Mouse (Mus musculus) forebrain, embryonic 13.5 days (tissue): ENCODE data around the gene Utp6. TPM values are rescaled to one million over a fixed set of nuclear protein-coding genes. Genes with fewer than 3 reads are reported as not detected.
"Not testable (repeated sequence)": the region's sequence is repeated elsewhere in the genome, so short reads cannot be mapped to it uniquely, and the experiment has no call there.

Experiments used
- ATAC-seq: fragments of 200-750 bp; cut with Nextera tagmentation; 2 replicates; pipeline ENCODE4 v1.8.0; 2017
- H3K27ac ChIP-seq: fragments of 300-500 bp; sonication (generic); 2 replicates; pipeline ENCODE4 v1.5.1; 2015; ENCODE audit warnings: inconsistent platforms, mild to moderate bottlenecking, moderate library complexity
- H3K27me3 ChIP-seq: fragments of 300-500 bp; sonication (generic); 2 replicates; pipeline ENCODE4 v1.6.1; 2015; ENCODE audit warnings: mild to moderate bottlenecking, inconsistent platforms
- H3K36me3 ChIP-seq: fragments of 300-500 bp; sonication (generic); 2 replicates; pipeline ENCODE4 v1.6.1; 2015; ENCODE audit warnings: mild to moderate bottlenecking, inconsistent platforms; ENCODE audit not compliant: poor library complexity, severe bottlenecking
- H3K4me1 ChIP-seq: fragments of 300-500 bp; sonication (generic); 2 replicates; pipeline ENCODE4 v1.6.1; 2015; ENCODE audit warnings: inconsistent platforms
- H3K4me2 ChIP-seq: fragments of 300-500 bp; sonication (generic); 2 replicates; pipeline ENCODE4 v1.6.1; 2015; ENCODE audit warnings: inconsistent platforms, mild to moderate bottlenecking, moderate library complexity
- H3K4me3 ChIP-seq: fragments of 300-500 bp; sonication (generic); 2 replicates; pipeline ENCODE4 v1.5.1; 2015; ENCODE audit warnings: mild to moderate bottlenecking, inconsistent platforms
- H3K9ac ChIP-seq: fragments of 300-500 bp; sonication (generic); 2 replicates; pipeline ENCODE4 v1.6.1; 2015; ENCODE audit warnings: mild to moderate bottlenecking, inconsistent platforms
- H3K9me3 ChIP-seq: fragments of 300-500 bp; sonication (generic); replicated peaks from 2 replicates; pipeline ENCODE4 v1.6.1; 2016; ENCODE audit warnings: inconsistent platforms
- WGBS: fragments of 180-500 bp; shearing (Covaris S2); methylation state at CpG from one replicate; pipeline ENCODE4 v1.1.7; 2015; 5-methylcytosine and 5-hydroxymethylcytosine counted together
- polyA plus RNA-seq: library from polyadenylated mRNA; unstranded; fragments of >200 nt; fragmentation: Nextera tagmentation; extraction: Ambion mirVana; gene quantifications from 2 replicates; pipeline ENCODE4 v1.2.1, GENCODE M21; 2015

Gene Utp6
- polyA plus RNA-seq = 58.1 and 62.3 TPM in 2 replicates

- peaks cover 28% of the 10 kb centered on the region for H3K4me1 ChIP-seq
- peak within 1 kb of the TSS; percentile 69 for H3K4me3 ChIP-seq
- H3K9ac ChIP-seq = peak within 1 kb of the TSS; percentile 69
- ATAC-seq = peak; percentile 95
- WGBS = under 1% methylated on average over 46 of the region's 46 CpGs
- no peaks in the 10 kb centered on the region for H3K27me3 ChIP-seq
- H3K36me3 ChIP-seq = peaks cover 25% of the 10 kb centered on the region
- peak within 1 kb of the TSS; percentile 65 for H3K4me2 ChIP-seq
- no peaks in the 10 kb centered on the region for H3K9me3 ChIP-seq
- no peak within 1 kb of the TSS; the same call in 1 of the 2 replicates for H3K27ac ChIP-seq
These were observed at the start of gene Utp6 for GRCm38 (mm10) chr11:79962125-79962876. Gene Utp6, minus strand, starts transcription at chr11:79962390.

DNA sequence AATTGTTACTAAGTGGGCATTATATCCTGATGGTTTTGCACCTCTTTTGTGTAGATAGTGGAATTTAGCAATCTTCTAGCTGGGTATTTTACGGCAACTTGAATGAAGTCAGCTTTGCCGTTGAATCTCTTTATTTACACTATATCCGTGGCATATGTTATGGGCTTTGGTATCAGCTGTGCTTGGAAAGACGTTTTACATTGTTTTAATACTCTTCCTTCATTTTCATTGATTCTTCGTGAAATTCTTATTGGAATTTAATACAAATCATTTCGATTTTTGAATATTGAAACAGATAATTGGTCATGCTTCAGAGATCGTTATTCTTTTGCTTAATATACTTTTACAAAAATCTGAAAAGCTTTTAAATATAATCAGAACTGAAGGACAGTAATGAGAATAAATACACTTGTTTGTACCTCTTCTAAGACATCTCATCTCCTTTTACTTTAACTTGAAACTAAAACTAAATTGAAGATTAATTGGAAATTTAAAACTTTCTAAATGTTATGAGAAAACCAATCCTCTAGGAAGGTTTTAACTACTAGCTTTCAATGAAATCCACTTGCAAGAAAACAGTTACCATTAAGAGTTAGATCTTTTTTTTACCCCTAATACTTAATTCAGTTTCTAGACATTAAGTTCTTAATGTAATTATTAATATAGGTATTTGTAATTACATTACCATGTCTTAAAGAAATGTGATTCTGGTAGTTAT lies 32.2 kb upstream of the Utp6 start:
- WGBS = 4% methylated on average over 7 of the region's 7 CpGs

DNA sequence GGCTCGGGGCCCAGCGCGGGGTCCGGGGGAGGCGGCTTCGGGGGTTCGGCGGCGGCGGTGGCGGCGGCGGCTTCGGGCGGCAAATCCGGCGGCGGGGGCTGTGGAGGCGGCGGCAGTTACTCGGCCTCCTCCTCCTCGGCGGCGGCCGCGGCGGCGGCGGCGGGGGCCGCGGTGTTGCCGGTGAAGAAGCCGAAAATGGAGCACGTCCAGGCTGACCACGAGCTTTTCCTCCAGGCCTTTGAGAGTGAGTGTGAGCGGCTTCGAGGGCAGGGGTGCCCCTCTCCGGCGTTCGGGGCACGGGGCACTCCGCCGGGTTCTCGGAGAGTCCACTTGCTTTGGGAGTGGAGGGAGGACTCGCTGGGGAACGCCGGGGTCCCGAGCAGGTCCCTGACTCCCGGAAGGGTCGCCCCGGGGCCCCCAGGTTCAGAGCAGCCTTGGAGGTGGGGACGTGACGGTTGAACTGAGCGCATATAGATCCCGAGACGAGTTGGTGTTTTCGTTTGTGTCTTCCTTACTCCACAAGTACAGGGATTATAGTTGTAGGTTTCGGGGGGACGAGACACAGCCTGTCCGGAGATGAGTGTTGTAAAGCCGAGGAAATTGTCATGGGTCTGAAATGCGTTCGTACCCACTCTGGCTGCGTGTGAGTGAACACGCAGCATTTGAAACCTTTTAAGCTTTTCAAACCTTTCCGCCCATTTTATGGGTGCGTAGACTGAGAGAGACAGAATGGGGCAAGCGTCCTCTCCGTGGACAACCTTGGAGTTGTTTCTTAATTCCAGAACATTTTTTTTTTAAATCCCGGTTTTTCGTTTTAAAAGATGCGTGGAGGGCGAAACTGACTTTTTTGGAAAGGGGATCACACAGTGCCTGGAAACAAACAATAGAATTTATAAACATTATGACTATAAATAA lies 31.4 kb upstream of the Utp6 start:
- peak overlapping the region; percentile 63 for H3K4me2 ChIP-seq
- peaks cover 22% of the 10 kb centered on the region for H3K36me3 ChIP-seq
- peak; percentile 52 for ATAC-seq
- peak overlapping the region; percentile 99 for H3K27ac ChIP-seq
- peaks cover 4% of the 10 kb centered on the region for H3K4me1 ChIP-seq
- H3K9me3 ChIP-seq = no peaks in the 10 kb centered on the region
- H3K4me3 ChIP-seq = peak overlapping the region; percentile 99
- no peaks in the 10 kb centered on the region for H3K27me3 ChIP-seq
- under 1% methylated on average over 56 of the region's 74 CpGs for WGBS
- H3K9ac ChIP-seq = peak overlapping the region; percentile 98

More for the DNA sequence above, 32.2 kb upstream of the Utp6 start:
- Histone ChIP-seq H3K36me3 (peaks cover 24% of the 10 kb centered on the region), H3K9ac (peak overlapping the region; percentile 98), H3K27ac (no peak overlapping the region), H3K4me1 (peaks cover 4% of the 10 kb centered on the region), H3K9me3 (no peaks in the 10 kb centered on the region), H3K27me3 (no peaks in the 10 kb centered on the region), H3K4me3 (peak overlapping the region; percentile 99), H3K4me2 (peak overlapping the region; percentile 63)
- ATAC-seq = no peak

DNA sequence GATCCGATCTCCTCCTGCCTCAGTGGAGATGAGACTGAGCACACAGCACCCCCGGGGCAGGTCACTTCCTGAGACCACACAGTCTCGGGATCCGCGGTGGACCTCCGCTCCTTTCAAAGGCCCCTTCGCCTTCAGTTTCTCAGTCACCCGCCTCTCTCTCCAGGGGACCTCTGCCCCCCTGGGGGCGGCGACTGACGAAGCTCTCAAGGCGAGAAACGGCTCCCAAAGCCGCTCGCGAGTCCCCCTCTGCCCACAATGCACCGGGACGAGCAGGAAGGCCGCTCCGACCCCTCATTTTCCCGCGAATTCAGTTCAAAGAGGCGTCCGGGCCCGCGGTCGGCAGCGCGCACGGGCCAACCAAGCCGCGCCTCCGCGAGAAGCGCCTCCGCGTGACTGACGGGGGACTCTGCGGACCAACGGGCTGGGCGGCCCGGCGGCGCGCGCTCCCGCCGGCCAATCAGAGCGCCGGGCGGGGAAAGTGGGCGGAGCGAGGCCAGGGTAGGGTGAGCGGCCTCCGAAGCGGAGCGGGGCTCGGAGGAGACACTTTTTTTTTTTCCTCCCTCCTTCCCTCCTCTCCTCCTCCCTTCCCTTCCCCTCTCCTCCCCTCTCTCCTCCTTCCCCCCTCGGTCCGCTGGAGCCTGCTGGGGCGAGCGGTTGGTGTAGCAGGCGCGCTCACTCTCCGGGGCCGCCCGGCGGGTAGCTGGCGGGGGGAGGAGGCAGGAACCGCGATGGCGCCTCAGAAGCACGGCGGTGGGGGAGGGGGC lies 30.6 kb upstream of the Utp6 start, which contains the start of gene Suz12:
Suz12 (plus strand) TSS at position 515 of the 764 bp plus-strand sequence.
- Histone ChIP-seq H3K4me2 (peak within 1 kb of the TSS; percentile 74), H3K27ac (peak within 1 kb of the TSS; percentile 99), H3K9me3 (no peaks in the 10 kb centered on the region), H3K36me3 (peaks cover 17% of the 10 kb centered on the region), H3K4me3 (peak within 1 kb of the TSS; percentile 99), H3K9ac (peak within 1 kb of the TSS; percentile 98), H3K4me1 (peaks cover 4% of the 10 kb centered on the region), H3K27me3 (no peaks in the 10 kb centered on the region)
- WGBS = under 1% methylated on average over 46 of the region's 74 CpGs
- peak; percentile 97 for ATAC-seq

- H3K27me3 ChIP-seq = no peaks in the 10 kb centered on the region
These were observed 29.9 kb upstream of the Utp6 start for GRCm38 (mm10) chr11:79992035-79992591.

GRCm38 (mm10) chr11:79991600-79991999 lies 29.4 kb upstream of the Utp6 start:
- Histone ChIP-seq H3K36me3 (peaks cover 7% of the 10 kb centered on the region; the same call in 1 of the 2 replicates), H3K4me3 (no peak overlapping the region), H3K9ac (no peak overlapping the region), H3K27ac (no peak overlapping the region), H3K4me1 (peaks cover 4% of the 10 kb centered on the region), H3K4me2 (no peak overlapping the region), H3K9me3 (no peaks in the 10 kb centered on the region), H3K27me3 (no peaks in the 10 kb centered on the region)
- ATAC-seq = no peak
- 93% methylated on average over 5 of the region's 5 CpGs for WGBS

More at GRCm38 (mm10) chr11:79992035-79992591, 29.9 kb upstream of the Utp6 start:
- H3K9me3 ChIP-seq = no peaks in the 10 kb centered on the region
- H3K4me2 ChIP-seq = peak overlapping the region; percentile 74
- peaks cover 4% of the 10 kb centered on the region for H3K4me1 ChIP-seq
- peak overlapping the region; percentile 99 for H3K4me3 ChIP-seq
- H3K27ac ChIP-seq = peak overlapping the region; percentile 99
- H3K36me3 ChIP-seq = peaks cover 12% of the 10 kb centered on the region
- no peak for ATAC-seq
- 31% methylated on average over 21 of the region's 21 CpGs for WGBS
- peak overlapping the region; percentile 98 for H3K9ac ChIP-seq

- H3K36me3 ChIP-seq = no peaks in the 10 kb centered on the region
- H3K9me3 ChIP-seq = no peaks in the 10 kb centered on the region
- 91% methylated on average over 2 of the region's 2 CpGs for WGBS
- H3K27me3 ChIP-seq = no peaks in the 10 kb centered on the region
- ATAC-seq = no peak
- peaks cover 1% of the 10 kb centered on the region for H3K4me1 ChIP-seq
- no peak overlapping the region for H3K27ac ChIP-seq
- H3K4me2 ChIP-seq = no peak overlapping the region
- no peak overlapping the region for H3K4me3 ChIP-seq
- H3K9ac ChIP-seq = no peak overlapping the region
These were observed 27.9 kb upstream of the Utp6 start for GRCm38 (mm10) chr11:79990120-79990519.

DNA sequence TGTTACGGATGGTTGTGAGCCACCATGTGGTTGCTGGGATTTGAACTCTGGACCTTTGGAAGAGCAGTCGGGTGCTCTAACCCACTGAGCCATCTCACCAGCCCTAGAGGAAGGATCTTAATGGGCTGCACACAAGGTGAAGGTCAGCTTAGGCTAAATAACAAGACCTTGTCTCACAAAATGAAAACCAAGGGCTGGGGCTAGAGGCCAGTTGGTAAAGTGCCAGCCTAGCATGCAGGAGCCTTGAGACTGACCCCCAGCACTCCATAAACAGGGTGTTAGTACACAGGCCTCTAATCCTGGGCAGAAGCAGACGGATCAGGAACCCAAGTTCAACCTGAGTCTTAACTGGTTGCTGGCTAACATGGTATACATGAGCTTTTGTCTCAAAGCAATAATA lies 25.7 kb upstream of the Utp6 start:
- Histone ChIP-seq H3K9ac (no peak overlapping the region), H3K4me3 (no peak overlapping the region), H3K4me1 (no peaks in the 10 kb centered on the region), H3K27ac (no peak overlapping the region), H3K36me3 (no peaks in the 10 kb centered on the region), H3K4me2 (no peak overlapping the region), H3K9me3 (no peaks in the 10 kb centered on the region), H3K27me3 (no peaks in the 10 kb centered on the region)
- 85% methylated on average over 3 of the region's 3 CpGs for WGBS
- ATAC-seq = no peak

DNA sequence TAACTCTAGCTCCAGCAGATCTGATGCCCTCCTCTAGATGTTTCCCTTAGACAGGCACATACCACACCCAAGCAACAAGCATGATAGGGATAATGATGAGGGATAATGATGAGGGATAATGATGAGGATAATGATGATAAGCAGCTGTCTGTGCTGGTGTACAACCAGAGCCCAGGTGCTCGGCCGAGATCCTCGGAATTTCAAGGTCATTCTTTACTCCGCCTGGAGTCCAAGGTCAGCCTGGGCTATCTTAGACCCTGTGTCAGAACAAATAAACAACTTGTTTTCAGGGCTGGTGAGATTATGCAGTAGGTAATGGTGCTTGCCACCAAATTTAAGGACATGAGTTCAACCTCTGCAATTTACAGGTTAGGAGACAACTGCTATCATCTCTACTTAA lies 24.7 kb upstream of the Utp6 start:
- 94% methylated on average over 4 of the region's 4 CpGs for WGBS
- no peaks in the 10 kb centered on the region for H3K9me3 ChIP-seq
- no peaks in the 10 kb centered on the region for H3K4me1 ChIP-seq
- H3K27me3 ChIP-seq = no peaks in the 10 kb centered on the region
- H3K4me2 ChIP-seq = no peak overlapping the region
- ATAC-seq = no peak
- no peaks in the 10 kb centered on the region for H3K36me3 ChIP-seq
- H3K9ac ChIP-seq = no peak overlapping the region
- no peak overlapping the region for H3K27ac ChIP-seq
- no peak overlapping the region for H3K4me3 ChIP-seq

GRCm38 (mm10) chr11:79977747-79978146 lies 15.6 kb upstream of the Utp6 start:
- H3K27ac ChIP-seq, H3K9ac ChIP-seq, H3K4me3 ChIP-seq, H3K27me3 ChIP-seq, ATAC-seq, H3K9me3 ChIP-seq, H3K4me2 ChIP-seq, H3K36me3 ChIP-seq: not testable (repeated sequence)
- WGBS = 95% methylated on average over 3 of the region's 4 CpGs
- H3K4me1 ChIP-seq = peaks cover 11% of the 10 kb centered on the region

DNA sequence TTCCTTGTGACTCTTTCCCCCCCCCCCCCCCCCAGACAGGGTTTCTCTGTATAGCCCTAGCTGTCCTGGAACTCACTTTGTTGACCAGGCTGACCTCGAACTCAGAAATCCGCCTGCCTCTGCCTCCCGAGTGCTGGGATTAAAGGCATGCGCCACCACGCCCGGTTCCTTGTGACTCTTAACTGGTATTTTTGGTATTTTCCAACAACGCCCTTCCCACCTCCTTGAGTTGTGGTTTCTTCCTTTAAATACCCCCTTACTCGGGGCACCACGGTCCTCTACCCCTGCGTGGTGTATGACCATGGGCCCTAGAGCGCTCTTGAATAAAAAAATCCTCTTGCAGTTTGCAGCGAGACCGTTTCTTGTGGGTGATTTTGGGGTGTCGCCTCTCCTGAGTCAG lies 14.9 kb upstream of the Utp6 start:
- H3K9ac ChIP-seq, H3K36me3 ChIP-seq, H3K9me3 ChIP-seq, H3K27me3 ChIP-seq, H3K27ac ChIP-seq, H3K4me2 ChIP-seq, H3K4me3 ChIP-seq, ATAC-seq: not testable (repeated sequence)
- 96% methylated on average over 14 of the region's 14 CpGs for WGBS
- H3K4me1 ChIP-seq = peaks cover 11% of the 10 kb centered on the region
